Mouse (Mus musculus) MEL (cell line): ENCODE data around the gene Dnajc5. TPM values are rescaled to one million over a fixed set of nuclear protein-coding genes. Genes with fewer than 3 reads are reported as not detected.

ENCODE experiments used
- DNase-seq: peaks from one replicate; pipeline ENCODE4 v3.0.0; 2011; ENCODE audit warnings: low read depth, low spot score
- H3K27ac ChIP-seq: 2 replicates; pipeline ENCODE4 v1.5.1; 2012; ENCODE audit warnings: low read depth, mild to moderate bottlenecking, control low read depth, low read length, moderate library complexity; ENCODE audit not compliant: control insufficient read depth
- H3K27me3 ChIP-seq, 2 experiments: fragments of 150-350 bp in 1 of 2; sonication (generic) in 1 of 2; 2 replicates each; pipeline ENCODE4 v1.6.1; 2012; ENCODE audit warnings: low read length in 2 of 2, mild to moderate bottlenecking in 2 of 2, improper control_type of control experiment in 1 of 2, moderate library complexity in 1 of 2; ENCODE audit not compliant: insufficient read depth in 2 of 2, control insufficient read depth in 1 of 2
- H3K36me3 ChIP-seq, 2 experiments: 2 replicates each; pipeline ENCODE4 v1.6.1; 2012 to 2014; ENCODE audit warnings: low read length in 2 of 2, improper control_type of control experiment in 1 of 2, inconsistent platforms in 1 of 2, mild to moderate bottlenecking in 1 of 2; ENCODE audit not compliant: insufficient read depth in 2 of 2, control insufficient read depth in 1 of 2
- H3K4me1 ChIP-seq, 2 experiments: fragments of 150-350 bp in 1 of 2; sonication (generic) in 1 of 2; 2 replicates each; pipeline ENCODE4 v1.6.1; 2012; ENCODE audit warnings: low read length in 2 of 2, improper control_type of control experiment in 1 of 2, mild to moderate bottlenecking in 1 of 2; ENCODE audit not compliant: insufficient read depth in 2 of 2, control insufficient read depth in 1 of 2
- H3K4me3 ChIP-seq, 2 experiments: fragments of 150-350 bp in 1 of 2; sonication (generic) in 1 of 2; 2 replicates each; pipeline ENCODE4 v1.5.1; 2012; ENCODE audit warnings: low read depth in 2 of 2, low read length in 2 of 2, mild to moderate bottlenecking in 2 of 2, moderate library complexity in 2 of 2, control low read depth in 1 of 2, improper control_type of control experiment in 1 of 2; ENCODE audit not compliant: control insufficient read depth in 1 of 2, insufficient read depth in 1 of 2
- H3K79me2 ChIP-seq: 2 replicates; pipeline ENCODE4 v1.6.1; 2012; ENCODE audit warnings: mild to moderate bottlenecking, low read length, moderate library complexity; ENCODE audit not compliant: control insufficient read depth, poor library complexity, insufficient read depth
- H3K9ac ChIP-seq: 2 replicates; pipeline ENCODE4 v1.6.1; 2012; ENCODE audit warnings: low read depth, mild to moderate bottlenecking, control low read depth, low read length, moderate library complexity; ENCODE audit not compliant: control insufficient read depth, poor library complexity, severe bottlenecking
- H3K9me3 ChIP-seq: fragments of 150-350 bp; sonication (generic); replicated peaks from 2 replicates; pipeline ENCODE4 v1.6.1; 2012; ENCODE audit warnings: mild to moderate bottlenecking, low read length, improper control_type of control experiment, moderate library complexity; ENCODE audit not compliant: insufficient read depth
- BHLHE40 ChIP-seq: IDR thresholded peaks from 2 replicates; pipeline ENCODE4 v1.6.1; 2012; ENCODE audit warnings: low read depth, mild to moderate bottlenecking, inconsistent platforms, low read length, improper control_type of control experiment, borderline replicate concordance
- CHD1 ChIP-seq: IDR thresholded peaks from 2 replicates; pipeline ENCODE4 v1.6.1; 2012; ENCODE audit warnings: low read depth, mild to moderate bottlenecking, inconsistent platforms, low read length, improper control_type of control experiment
- CHD2 ChIP-seq: IDR thresholded peaks from 2 replicates; pipeline ENCODE4 v1.6.1; 2011; ENCODE audit warnings: low read length, improper control_type of control experiment
- E2F4 ChIP-seq: IDR thresholded peaks from 2 replicates; pipeline ENCODE4 v1.6.1; 2011; ENCODE audit warnings: low read depth, low read length, improper control_type of control experiment, borderline replicate concordance
- ELF1 ChIP-seq: IDR thresholded peaks from 2 replicates; pipeline ENCODE4 v1.6.1; 2014; ENCODE audit warnings: low read depth, mild to moderate bottlenecking, inconsistent platforms, low read length, improper control_type of control experiment, moderate library complexity
- EP300 ChIP-seq, 2 experiments: IDR thresholded peaks; 2 replicates each; pipeline ENCODE4 v1.6.1; 2011; ENCODE audit warnings: improper control_type of control experiment in 2 of 2, low read length in 2 of 2, low read depth in 1 of 2, mild to moderate bottlenecking in 1 of 2
- ETS1 ChIP-seq: IDR thresholded peaks from 2 replicates; pipeline ENCODE4 v1.6.1; 2012; ENCODE audit warnings: low read depth, mild to moderate bottlenecking, inconsistent platforms, low read length, improper control_type of control experiment, moderate library complexity
- GABPA ChIP-seq: IDR thresholded peaks from 2 replicates; pipeline ENCODE4 v1.6.1; 2012; ENCODE audit warnings: low read depth, mild to moderate bottlenecking, inconsistent platforms, low read length, improper control_type of control experiment, moderate library complexity
- HCFC1 ChIP-seq: IDR thresholded peaks from 2 replicates; pipeline ENCODE4 v1.6.1; 2012; ENCODE audit warnings: low read depth, mild to moderate bottlenecking, inconsistent platforms, low read length, improper control_type of control experiment, moderate library complexity
- JUND ChIP-seq: IDR thresholded peaks from 2 replicates; pipeline ENCODE4 v1.6.1; 2011; ENCODE audit warnings: low read depth, mild to moderate bottlenecking, improper control_type of control experiment, low read length
- KAT2A ChIP-seq: conservative IDR thresholded peaks from 2 replicates; pipeline ENCODE4 v1.6.1; 2012; ENCODE audit warnings: low read depth, low read length, improper control_type of control experiment, inconsistent platforms
- MAX ChIP-seq: IDR thresholded peaks from 2 replicates; pipeline ENCODE4 v1.6.1; 2011; ENCODE audit warnings: low read length, improper control_type of control experiment
- MEF2A ChIP-seq: IDR thresholded peaks from 2 replicates; pipeline ENCODE4 v1.6.1; 2014; ENCODE audit warnings: low read depth, mild to moderate bottlenecking, inconsistent platforms, low read length, improper control_type of control experiment; ENCODE audit not compliant: poor library complexity, insufficient replicate concordance, severe bottlenecking; ENCODE audit errors: extremely low read depth
- MXI1 ChIP-seq: IDR thresholded peaks from 2 replicates; pipeline ENCODE4 v1.6.1; 2011; ENCODE audit warnings: mild to moderate bottlenecking, low read depth, low read length, improper control_type of control experiment
- MYB ChIP-seq: IDR thresholded peaks from 2 replicates; pipeline ENCODE4 v1.6.1; 2011; ENCODE audit warnings: mild to moderate bottlenecking, low read depth, low read length, improper control_type of control experiment
- MYC ChIP-seq: IDR thresholded peaks from 2 replicates; pipeline ENCODE4 v1.6.1; 2011; ENCODE audit warnings: low read depth, mild to moderate bottlenecking, low read length, improper control_type of control experiment, moderate library complexity
- NELFE ChIP-seq: IDR thresholded peaks from 2 replicates; pipeline ENCODE4 v1.6.1; 2011; ENCODE audit warnings: low read depth, low read length, improper control_type of control experiment
- POLR2A ChIP-seq, 2 experiments: IDR thresholded peaks; 2 replicates each; pipeline ENCODE4 v1.6.1; 2011 to 2012; ENCODE audit warnings: low read length in 2 of 2, mild to moderate bottlenecking in 2 of 2, control low read depth in 1 of 2, improper control_type of control experiment in 1 of 2, low read depth in 1 of 2, moderate library complexity in 1 of 2; ENCODE audit not compliant: control insufficient read depth in 1 of 2, insufficient read depth in 1 of 2, poor library complexity in 1 of 2
- POLR2AphosphoS5 ChIP-seq: IDR thresholded peaks from 2 replicates; pipeline ENCODE4 v1.6.1; 2012; ENCODE audit warnings: low read depth, borderline replicate concordance, mild to moderate bottlenecking, inconsistent platforms, low read length, moderate library complexity, mixed read lengths
- RAD21 ChIP-seq: IDR thresholded peaks from 2 replicates; pipeline ENCODE4 v1.6.1; 2011; ENCODE audit warnings: mild to moderate bottlenecking, low read depth, low read length, improper control_type of control experiment
- RCOR1 ChIP-seq: IDR thresholded peaks from 2 replicates; pipeline ENCODE4 v1.6.1; 2012; ENCODE audit warnings: low read depth, mild to moderate bottlenecking, inconsistent platforms, low read length, improper control_type of control experiment
- SIN3A ChIP-seq: IDR thresholded peaks from 2 replicates; pipeline ENCODE4 v1.6.1; 2012; ENCODE audit warnings: low read length, improper control_type of control experiment, inconsistent platforms
- SMC3 ChIP-seq: IDR thresholded peaks from 2 replicates; pipeline ENCODE4 v1.6.1; 2011; ENCODE audit warnings: low read depth, low read length, improper control_type of control experiment
- TBP ChIP-seq: IDR thresholded peaks from 2 replicates; pipeline ENCODE4 v1.8.0; 2011; ENCODE audit warnings: low read depth, low read length, improper control_type of control experiment
- USF2 ChIP-seq, 2 experiments: IDR thresholded peaks; 2 replicates each; pipeline ENCODE4 v1.6.1; 2011 to 2012; ENCODE audit warnings: improper control_type of control experiment in 2 of 2, low read length in 2 of 2, borderline replicate concordance in 1 of 2, inconsistent platforms in 1 of 2, low read depth in 1 of 2, mild to moderate bottlenecking in 1 of 2; ENCODE audit not compliant: insufficient read depth in 1 of 2
- ZC3H11A ChIP-seq: IDR thresholded peaks from 2 replicates; pipeline ENCODE4 v1.6.1; 2012; ENCODE audit warnings: low read depth, mild to moderate bottlenecking, inconsistent platforms, low read length, improper control_type of control experiment
- ZMIZ1 ChIP-seq: IDR thresholded peaks from 2 replicates; pipeline ENCODE4 v1.6.1; 2012; ENCODE audit warnings: low read depth, mild to moderate bottlenecking, inconsistent platforms, low read length, improper control_type of control experiment, moderate library complexity
- polyA plus RNA-seq, 2 experiments: library from polyadenylated mRNA; stranded (reverse) in 1 of 2; unstranded in 1 of 2; fragments of >175 nt in 1 of 2; fragments of >200 nt in 1 of 2; gene quantifications; 2 replicates each; pipeline versions ENCODE4 v1.2.1 to v1.2.4; 2012; ENCODE audit warnings: low replicate concordance in 2 of 2, low read depth in 1 of 2; ENCODE audit not compliant: insufficient read length in 2 of 2, insufficient read depth in 1 of 2, missing spikeins in 1 of 2
- total RNA-seq: library from RNA; depleted of rRNA; stranded (reverse); fragments of 300-350 nt; gene quantifications from 2 replicates; pipeline ENCODE4 v1.2.3, GENCODE M21; 2012

The Dnajc5 gene
- total and polyA plus RNA-seq, 3 experiments: 51.9 to 338 (median 57.9) TPM

DNA sequence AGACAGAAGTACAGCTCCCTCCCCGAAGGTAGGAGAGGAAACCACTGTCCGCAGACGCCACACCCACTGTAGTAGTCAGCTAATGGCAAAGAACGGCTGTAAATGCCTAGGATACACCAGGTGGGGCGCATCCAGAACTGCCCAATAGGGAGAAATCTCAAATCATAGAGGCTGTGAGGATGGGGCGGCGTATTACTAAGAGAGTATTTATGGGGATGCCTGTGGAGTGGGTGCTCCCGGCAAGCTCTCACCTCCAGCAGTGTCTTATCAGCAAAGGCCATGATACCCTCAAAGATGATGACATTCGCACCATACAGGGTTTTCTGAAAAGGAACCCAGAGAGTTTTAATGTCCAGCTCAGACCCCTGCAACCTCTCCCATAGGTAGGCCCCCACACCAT is 53.7 kb downstream of the Dnajc5 start:
- no peak for DNase-seq
- no peak overlapping the region for H3K9ac ChIP-seq
- H3K36me3 ChIP-seq: peaks cover 0 to 19% of the 10 kb centered on the region in 2 experiments; a peak in 2 of 4 replicates
- H3K27me3 ChIP-seq: no peaks in the 10 kb centered on the region
- H3K9me3 ChIP-seq: no peaks in the 10 kb centered on the region
- H3K27ac ChIP-seq: no peak overlapping the region
- peaks cover 15 to 20% of the 10 kb centered on the region in 2 experiments; a peak in 3 of 4 replicates for H3K4me1 ChIP-seq
- TF ChIP-seq MXI1: no peak
- TF ChIP-seq CHD2: no peak
- TF ChIP-seq USF2 (IDR thresholded peaks at IDR 0.05; ENCODE audit: borderline replicate concordance in 1 of 2, insufficient read depth in 1 of 2, low read depth in 1 of 2, low read length in 2 of 2): no peak
- no peak for TF ChIP-seq JUND
- TF ChIP-seq E2F4: no peak
- TF ChIP-seq RAD21: no peak
- no peak for TF ChIP-seq MYC
- TF ChIP-seq CHD1: no peak
- TF ChIP-seq POLR2A (IDR thresholded peaks at IDR 0.05; ENCODE audit: control insufficient read depth in 1 of 2, insufficient read depth in 1 of 2, low read depth in 1 of 2, low read length in 2 of 2, poor library complexity in 1 of 2): no peak
- no peak for TF ChIP-seq RCOR1
- TF ChIP-seq HCFC1: no peak
- no peak for TF ChIP-seq ELF1
- TF ChIP-seq ZMIZ1: no peak
- TF ChIP-seq SIN3A: no peak
- no peak for TF ChIP-seq MYB
- TF ChIP-seq ZC3H11A: no peak
- no peak for TF ChIP-seq TBP
- TF ChIP-seq KAT2A: no peak
- no peaks in the 10 kb centered on the region for H3K79me2 ChIP-seq
- no peak overlapping the region for H3K4me3 ChIP-seq

DNA sequence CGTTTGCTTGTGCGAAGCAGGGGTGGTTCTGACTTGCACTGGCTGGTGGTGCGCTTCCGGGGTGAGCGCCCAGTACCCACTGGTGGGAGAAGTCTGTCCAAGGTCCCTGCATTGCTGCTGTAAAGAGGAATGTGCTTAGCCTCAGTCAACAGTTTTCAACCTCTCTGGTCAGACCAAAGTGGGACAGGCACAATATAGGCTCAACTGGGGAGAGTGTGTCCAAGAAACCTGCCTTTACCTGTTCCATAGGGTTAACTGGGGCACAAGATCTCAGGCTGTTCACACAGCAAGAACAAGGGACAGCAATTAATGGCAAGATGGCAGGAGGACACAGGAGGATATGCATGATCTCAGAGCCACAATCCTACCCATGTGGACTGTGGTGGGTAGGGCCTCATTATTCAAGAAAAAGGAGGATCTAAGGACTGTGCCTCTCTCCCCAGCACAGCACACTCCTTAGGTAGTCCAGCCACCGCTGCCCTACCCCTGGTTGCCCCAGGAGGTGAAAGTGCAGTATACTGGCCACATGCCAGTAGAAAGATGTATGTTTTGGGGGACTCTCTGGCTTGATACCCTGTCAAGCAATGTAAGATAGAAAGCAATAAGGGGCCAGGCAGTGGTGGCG is 54.7 kb downstream of the Dnajc5 start:
- H3K4me3 ChIP-seq: no peak overlapping the region
- H3K27me3 ChIP-seq: no peaks in the 10 kb centered on the region
- no peak overlapping the region for H3K9ac ChIP-seq
- no peak overlapping the region for H3K27ac ChIP-seq
- no peaks in the 10 kb centered on the region for H3K79me2 ChIP-seq
- no peak for DNase-seq
- H3K4me1 ChIP-seq: peaks cover 15 to 20% of the 10 kb centered on the region in 2 experiments; a peak in 3 of 4 replicates
- peaks cover 0 to 19% of the 10 kb centered on the region in 2 experiments; a peak in 2 of 4 replicates for H3K36me3 ChIP-seq
- H3K9me3 ChIP-seq: no peaks in the 10 kb centered on the region
- TF ChIP-seq ETS1 (no peak), MYB (no peak), MYC (no peak), POLR2AphosphoS5 (no peak), CHD2 (no peak), RCOR1 (no peak), GABPA (no peak), SMC3 (no peak), EP300 (IDR thresholded peaks at IDR 0.05; ENCODE audit: low read depth in 1 of 2, low read length in 2 of 2) (no peak), BHLHE40 (no peak), MEF2A (no peak), MXI1 (no peak), NELFE (no peak), USF2 (IDR thresholded peaks at IDR 0.05; ENCODE audit: borderline replicate concordance in 1 of 2, insufficient read depth in 1 of 2, low read depth in 1 of 2, low read length in 2 of 2) (no peak), MAX (no peak)
